Mouse (Mus musculus) mouse trophoblast stem cell (cell line): ENCODE measurements around the gene Josd2.

ENCODE experiments used
- in situ Hi-C, 2 experiments: fragments of 300-500 bp; cut with MseI, MboI; formaldehyde crosslinking; loops; 2 replicates in 1 of 2; 3 replicates in 1 of 2; pipeline ENCODE4 v1.15.1; 2025

Gene Josd2

DNA sequence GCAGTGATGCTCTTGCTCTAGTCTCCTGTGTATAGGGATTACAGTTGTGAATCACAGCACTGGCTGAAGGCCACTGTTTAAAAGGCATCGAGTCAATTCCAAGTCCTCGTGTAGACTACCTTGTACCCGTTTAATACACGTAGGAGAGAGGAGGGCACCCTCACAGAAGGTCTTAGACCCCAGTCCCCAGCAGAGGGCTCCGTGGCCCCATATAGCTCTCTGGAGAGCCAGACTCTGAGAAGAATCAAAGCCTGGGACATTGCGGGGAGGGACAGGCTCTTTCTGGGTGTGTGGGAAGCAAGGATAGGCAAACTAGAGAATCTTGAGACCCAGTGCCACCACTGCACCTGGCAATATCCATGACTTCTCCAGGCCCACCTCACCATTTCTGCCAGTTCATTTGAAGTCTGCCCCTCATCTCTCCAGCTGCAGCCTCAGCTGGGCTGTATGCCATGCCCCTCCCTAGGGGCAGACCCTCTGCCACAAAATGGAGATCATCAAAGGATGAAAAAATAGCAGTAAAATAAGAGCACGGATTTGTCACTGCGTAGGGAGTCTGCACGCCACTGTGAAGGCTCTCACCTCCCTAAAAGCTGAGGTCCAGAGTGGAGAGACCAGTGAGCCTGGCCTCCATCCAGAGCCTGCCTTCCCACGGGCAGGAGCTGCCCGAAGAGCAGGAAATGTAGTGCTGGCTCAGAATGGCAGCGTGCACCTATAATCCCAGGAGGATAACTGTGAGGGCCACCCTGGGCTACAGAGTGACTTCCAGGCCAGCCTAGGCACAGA lies 21.5 kb upstream of the Josd2 start:
- in situ Hi-C loops, result no loop called here

GRCm38 (mm10) chr7:44453256-44453655 lies 14.5 kb upstream of the Josd2 start:
- in situ Hi-C loops, result no loop called here

- in situ Hi-C loops, result no loop called here
Observed at GRCm38 (mm10) chr7:44456302-44456701, 11.5 kb upstream of the Josd2 start.

DNA sequence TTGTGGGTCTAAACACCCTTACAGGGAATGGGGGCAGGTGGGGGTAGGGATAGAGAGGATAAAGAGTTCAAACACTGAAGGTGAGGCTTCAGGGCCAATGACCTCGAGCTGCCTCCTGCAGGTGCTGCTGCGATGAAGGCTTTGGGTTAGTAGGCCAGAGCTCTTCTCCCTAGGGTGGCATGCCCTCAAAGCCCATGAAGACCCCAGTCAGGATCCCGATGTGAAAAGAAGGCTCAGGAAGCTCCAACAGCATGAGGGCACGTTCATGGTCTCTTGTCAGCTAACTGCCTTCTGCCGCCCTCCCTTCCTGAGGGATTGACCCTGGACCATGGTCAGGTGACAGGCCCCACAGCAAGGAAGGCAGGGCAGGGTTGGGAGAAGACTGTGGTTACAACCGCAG lies 7.7 kb upstream of the Josd2 start:
- in situ Hi-C loops, result no loop called here

DNA sequence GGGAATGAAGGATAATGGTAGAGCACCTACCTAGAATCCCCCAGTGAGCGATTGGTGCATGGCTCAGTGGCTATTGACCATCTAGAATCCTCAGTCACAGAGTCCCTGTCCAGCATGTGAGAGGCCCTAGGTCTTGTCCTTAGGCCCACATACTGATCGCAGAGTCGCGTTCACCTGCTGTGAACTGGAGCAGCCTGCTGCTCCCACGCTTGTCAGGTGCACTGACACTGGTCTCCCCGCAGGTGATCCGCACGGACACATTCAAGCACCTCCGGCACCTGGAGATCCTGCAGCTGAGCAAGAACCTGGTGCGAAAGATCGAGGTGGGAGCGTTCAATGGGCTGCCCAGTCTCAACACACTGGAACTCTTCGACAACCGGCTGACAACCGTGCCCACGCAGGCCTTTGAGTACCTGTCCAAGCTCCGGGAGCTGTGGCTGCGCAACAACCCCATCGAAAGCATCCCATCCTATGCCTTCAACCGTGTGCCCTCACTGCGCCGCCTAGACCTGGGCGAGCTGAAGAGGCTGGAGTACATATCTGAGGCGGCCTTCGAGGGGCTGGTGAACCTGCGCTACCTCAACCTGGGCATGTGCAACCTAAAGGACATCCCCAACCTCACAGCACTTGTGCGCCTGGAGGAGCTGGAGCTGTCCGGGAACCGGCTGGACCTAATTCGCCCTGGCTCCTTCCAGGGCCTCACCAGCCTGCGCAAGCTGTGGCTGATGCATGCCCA lies 6.8 kb upstream of the Josd2 start:
- in situ Hi-C loops, result no loop called here

DNA sequence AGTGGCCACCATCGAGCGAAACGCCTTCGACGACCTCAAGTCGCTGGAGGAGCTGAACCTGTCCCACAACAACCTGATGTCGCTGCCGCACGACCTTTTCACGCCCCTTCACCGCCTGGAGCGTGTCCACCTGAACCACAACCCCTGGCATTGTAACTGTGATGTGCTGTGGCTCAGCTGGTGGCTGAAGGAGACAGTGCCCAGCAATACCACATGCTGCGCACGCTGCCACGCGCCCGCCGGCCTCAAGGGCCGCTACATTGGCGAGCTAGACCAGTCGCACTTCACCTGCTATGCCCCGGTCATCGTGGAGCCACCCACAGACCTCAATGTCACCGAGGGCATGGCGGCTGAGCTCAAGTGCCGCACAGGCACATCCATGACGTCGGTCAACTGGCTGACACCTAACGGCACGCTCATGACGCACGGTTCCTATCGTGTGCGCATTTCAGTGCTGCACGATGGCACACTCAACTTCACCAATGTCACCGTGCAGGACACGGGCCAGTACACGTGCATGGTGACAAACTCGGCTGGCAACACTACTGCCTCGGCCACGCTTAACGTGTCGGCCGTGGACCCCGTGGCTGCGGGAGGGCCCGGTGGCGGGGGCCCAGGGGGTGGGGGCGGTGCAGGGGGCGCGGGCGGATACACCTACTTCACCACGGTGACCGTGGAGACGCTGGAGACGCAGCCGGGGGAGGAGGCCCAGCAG lies 6.1 kb upstream of the Josd2 start:
- in situ Hi-C loops, result no loop called here

GRCm38 (mm10) chr7:44462218-44463055 lies 5.3 kb upstream of the Josd2 start:
- in situ Hi-C loops, result no loop called here

DNA sequence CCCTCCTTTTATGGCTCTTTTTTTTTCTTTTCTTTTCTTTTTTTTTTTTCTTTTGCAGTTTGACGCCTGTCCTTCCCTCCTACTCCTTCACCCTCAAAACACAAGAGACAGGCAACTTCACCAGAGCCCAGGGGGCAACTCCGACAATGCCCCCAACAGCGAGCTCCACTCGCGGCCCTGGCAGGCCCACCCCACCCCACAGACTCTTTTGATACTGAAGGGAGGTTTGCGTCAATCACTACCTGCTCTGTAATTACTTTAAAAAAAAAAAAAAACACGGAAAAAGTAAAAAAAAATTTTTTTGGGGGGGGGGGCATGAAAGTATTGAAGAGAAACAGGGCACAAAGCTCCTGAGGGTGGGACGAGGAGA lies 4.7 kb upstream of the Josd2 start:
- in situ Hi-C loops, result no loop called here

DNA sequence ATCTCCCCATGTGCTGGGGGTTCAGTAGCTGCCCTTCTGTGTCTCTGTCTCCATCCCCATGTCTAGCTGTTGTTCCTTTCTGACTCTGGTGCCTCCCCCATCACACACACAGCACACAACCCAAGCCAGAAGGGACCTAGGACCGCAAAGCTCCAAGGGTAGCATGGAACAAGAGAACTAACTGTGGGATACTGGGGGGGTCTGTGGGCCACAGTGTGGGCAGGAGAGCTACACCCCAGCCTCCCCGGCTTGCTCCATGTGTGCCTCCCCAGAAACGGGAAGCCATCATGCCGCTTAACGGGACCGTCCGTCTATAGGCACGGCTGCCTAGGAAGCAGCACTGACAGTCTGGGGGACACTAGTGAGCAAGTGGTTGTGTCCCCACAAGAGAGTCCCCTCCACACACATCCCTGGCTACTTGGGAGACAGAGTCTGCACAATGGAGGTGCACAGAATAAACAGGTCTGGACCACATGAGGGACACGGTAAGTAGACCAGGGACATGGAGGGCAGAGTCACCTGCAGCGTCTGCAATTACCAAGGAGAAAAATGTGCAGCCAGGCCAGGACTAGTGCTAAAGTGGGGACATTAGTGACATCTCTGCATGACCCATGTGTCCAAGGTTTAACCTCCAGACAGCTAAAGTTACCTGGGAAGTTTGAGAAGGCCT lies 4.1 kb upstream of the Josd2 start:
- in situ Hi-C loops, result no loop called here

- in situ Hi-C loops, result no loop called here
Observed at GRCm38 (mm10) chr7:44464511-44464910, 3.3 kb upstream of the Josd2 start.

DNA sequence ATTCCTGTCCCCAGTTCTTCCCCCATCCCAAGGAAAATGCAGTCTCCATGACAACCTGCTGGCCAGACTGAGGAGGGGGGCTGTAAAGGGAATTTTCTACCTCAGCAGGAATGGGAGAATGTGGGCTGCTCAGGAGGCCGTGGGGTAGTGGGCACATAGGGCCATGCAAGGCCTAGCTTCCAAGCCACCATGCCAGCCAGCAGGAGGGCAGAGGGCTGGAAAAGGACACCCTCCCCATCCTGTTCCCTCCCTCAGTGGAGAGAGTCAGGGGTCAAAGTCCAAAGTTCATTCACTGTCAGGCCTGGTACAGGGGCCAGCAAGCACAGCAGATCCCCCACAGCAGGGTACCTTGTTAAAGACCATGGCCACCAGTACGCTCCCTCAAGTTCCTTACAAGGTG lies 2.7 kb upstream of the Josd2 start, which contains the start of gene Aspdh:
Gene Aspdh (plus strand): TSS at position 281 of the 400 bp plus-strand sequence.
- in situ Hi-C loops, result no loop called here

- in situ Hi-C loops, result no loop called here
Observed at GRCm38 (mm10) chr7:44466006-44466887, 1.5 kb upstream of the Josd2 start.

GRCm38 (mm10) chr7:44466888-44467311 lies 880 bp upstream of the Josd2 start:
- in situ Hi-C loops, result no loop called here

DNA sequence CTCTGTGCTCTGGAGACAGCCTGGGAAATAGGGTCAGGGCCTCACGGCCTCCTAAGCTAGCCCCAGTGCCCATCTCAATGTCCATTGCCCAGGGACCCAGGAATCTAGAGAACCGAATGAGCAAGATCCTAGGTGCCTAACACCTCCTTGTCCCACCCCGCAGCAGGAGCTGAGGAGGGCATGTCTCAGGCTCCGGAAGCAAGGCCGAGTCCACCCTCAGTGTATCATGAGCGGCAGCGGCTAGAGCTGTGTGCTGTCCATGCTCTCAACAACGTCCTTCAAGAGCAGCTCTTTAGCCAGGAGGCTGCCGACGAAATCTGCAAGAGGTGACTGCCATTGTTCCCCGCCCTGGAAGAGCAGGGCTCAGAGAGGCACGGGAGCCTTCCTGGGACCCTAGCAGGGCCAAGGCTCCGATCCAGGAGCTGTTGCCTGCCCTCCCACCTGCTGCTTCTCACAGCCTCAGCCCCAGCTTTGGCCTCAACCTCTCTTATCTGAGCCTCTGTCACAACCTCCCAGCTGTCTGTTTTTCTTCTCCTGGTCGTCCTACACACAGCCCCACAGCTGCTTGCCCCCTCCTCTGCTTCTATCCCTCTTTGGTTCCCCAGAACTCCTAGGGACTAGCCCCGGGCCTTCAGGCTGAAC lies 985 bp downstream of the Josd2 start:
- in situ Hi-C loops, result no loop called here

GRCm38 (mm10) chr7:44469677-44470675 lies 2.2 kb downstream of the Josd2 start:
- in situ Hi-C loops, result no loop called here

- in situ Hi-C loops, result no loop called here
Observed at GRCm38 (mm10) chr7:44470696-44471612, 3.2 kb downstream of the Josd2 start.

DNA sequence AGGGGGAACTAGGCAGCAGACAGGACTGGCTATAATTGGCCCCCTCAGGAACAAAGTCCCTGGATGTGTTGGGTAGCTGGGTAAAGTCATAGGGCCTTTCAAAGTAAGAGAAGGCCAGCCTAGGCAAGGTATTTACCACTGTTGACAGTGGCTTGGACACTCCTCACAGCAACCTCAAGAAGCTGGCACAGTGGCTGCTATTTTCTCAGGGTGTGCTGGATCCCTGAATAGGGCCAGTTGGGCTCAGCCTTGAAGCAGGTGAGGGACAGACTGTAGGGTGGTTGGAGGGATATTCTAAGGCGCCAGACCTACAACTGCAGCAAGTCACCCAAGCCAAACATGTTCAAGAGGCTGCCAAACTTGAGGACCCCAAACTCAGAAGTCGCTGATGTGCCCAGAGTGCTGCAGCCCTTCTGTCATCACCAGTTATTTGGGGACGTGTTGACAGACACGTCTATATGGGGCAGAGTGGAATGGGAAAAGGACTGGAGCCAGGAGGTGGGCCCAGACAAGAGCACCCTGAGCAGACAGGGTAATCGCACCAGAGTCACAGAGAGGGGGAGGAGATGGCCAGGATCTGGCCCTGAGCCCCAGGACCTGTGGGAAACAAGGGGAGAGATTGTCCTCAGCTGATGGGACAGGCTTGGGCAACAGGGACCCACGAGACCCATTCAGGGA lies 4.2 kb downstream of the Josd2 start:
- in situ Hi-C loops, result no loop called here
